Mouse (Mus musculus) lung, postnatal 14 days (tissue): ENCODE results near the gene Ush2a.

ENCODE experiments used
- DNase-seq: peaks from one replicate; pipeline ENCODE4 v3.0.0; 2021

The Ush2a gene

DNA sequence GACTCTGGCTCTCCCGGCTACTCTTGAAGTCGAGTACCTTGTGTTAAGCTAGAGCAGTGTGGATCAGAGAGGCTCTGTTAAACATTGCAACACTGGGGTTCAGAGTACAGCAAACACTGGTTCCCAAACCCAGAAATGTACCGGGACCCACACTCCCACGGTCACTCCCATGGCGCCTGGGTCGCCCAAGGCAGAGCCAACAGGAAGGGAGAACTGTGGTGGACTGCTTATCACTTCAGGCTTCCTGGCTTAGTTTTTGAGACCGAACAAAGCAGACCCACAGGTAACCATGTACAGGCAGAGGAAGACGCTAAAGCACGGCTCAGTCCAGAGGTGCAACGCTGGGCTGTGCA lies 413.7 kb downstream of the Ush2a start:
- DNase-seq: peak; percentile 13

DNA sequence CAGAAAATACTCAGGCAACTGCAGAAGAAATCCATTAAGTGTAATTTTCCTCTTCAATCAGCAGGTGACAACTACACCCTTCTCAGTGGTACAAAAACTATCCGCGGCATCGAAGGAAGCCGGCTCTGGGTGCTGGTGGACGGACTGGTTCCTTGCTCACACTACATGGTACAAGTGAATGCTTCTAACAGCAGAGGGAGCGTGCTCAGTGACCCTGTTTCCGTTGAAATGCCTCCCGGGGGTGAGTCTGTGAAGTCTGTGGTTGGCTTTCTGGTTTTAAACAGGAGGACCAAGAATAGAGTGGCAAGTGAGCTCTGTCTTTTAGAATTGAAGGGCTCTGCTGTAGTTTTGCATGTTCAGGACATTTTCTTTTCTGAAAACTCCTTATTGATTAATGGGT lies 416.4 kb downstream of the Ush2a start:
- DNase-seq: no peak

DNA sequence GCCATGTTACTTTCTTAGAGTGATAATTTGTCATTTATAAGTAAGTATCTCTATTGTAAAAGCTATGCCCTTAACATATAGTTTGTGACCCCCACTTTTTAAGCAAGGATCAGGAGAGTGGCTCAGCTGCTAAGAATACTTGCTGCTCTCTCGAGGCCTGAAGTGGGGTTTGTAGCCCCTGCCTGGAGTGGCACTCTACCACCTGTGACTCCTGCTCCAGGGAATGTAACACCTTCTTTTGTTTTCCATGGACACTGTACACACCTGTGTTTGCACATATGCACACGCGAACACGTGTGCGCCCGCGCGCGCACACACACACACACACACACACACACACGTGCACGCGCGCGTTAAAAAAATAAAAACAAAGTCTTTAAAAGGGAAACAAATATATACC lies 424.5 kb downstream of the Ush2a start:
- no peak for DNase-seq

DNA sequence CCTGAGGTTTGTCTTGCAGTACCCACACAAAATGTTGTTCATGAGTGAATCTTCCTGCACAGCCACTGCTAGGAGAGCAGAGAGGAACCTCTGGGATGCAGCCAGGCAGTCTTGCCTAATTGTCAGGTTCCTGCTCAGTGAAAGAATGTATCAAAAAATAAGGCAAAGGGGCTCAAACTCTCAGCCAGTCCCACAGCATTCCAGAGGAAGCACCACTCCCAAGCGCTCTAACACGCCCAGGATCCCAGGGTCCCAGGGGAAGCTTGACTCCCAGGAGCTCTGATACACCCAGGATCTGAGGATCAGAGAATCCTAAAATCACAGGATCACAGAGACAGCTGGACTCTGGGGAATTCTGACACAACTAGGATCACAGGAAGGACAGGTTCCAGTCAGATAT lies 434.5 kb downstream of the Ush2a start:
- DNase-seq: no peak

DNA sequence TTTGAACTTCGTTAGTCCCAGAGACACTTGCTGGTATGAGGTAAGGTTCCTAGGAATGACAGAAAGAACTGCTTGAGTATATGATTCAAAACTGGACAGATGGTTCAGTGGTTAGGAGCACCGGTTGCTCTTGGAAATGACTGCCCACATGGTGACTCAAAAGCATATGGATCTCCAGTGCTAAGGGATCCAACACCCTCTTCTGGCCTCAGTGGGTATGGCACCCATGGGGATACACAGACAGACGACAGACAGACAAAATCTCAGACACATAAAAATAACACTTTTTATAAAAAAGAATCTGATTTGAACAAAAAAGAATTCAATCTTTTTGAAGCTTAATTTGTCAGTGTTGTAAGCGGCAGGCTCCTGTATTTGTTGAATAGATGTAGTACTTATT lies 446.4 kb downstream of the Ush2a start:
- no peak for DNase-seq

DNA sequence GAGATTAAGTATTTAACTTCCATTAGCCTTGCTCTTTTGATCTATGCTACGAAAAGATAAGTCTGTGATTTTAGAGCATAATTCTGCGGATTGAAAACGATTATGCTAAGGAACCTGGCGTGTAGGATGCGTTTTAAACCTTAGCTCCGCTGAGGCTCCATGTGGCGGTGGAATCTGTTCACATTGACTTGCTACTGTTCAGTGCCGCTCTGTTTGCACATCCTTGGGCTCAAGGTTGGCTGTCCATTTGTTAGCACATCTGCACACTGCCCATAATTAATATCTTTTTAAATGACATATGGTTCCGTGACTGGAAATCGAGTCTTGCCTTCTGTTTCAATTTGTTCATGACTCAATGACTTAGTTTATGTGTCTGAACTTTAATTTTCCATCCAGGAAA lies 446.9 kb downstream of the Ush2a start:
- no peak for DNase-seq

DNA sequence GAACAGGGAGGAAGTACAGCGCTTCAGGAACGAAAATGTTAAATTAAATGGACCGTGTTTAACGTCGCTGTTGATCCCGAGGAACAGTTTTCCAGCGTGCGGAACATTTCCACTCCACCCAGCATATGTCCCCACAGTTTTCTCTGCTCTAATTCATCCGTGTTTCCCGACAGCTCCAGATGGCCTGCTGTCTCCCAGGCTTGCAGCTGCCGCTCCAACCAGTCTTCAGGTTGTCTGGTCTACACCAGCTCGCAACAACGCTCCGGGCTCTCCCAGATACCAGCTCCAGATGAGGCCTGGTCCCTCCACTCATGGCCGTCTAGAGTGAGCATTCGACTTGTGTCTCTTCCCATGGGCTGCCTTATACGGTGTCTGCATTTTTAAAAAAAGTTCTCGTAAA lies 452.3 kb downstream of the Ush2a start:
- DNase-seq: no peak

DNA sequence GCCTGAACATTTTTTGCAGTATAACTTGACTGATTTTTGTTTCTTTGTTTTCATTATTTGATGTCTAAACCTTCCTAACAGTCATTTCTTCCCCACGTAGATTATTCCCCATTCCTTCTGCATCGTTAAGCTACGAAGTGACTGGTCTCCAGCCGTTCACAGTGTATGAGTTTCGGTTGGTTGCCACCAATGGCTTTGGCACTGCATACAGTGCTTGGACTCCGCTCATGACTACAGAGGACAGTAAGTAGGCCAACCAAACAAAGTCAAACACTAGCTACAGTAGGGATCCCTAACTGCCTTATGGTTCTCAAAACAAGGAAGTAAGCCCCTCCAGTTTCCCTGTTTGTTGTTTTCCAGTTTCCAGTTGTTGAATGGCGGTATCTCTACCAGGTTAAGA lies 453.1 kb downstream of the Ush2a start:
- no peak for DNase-seq

DNA sequence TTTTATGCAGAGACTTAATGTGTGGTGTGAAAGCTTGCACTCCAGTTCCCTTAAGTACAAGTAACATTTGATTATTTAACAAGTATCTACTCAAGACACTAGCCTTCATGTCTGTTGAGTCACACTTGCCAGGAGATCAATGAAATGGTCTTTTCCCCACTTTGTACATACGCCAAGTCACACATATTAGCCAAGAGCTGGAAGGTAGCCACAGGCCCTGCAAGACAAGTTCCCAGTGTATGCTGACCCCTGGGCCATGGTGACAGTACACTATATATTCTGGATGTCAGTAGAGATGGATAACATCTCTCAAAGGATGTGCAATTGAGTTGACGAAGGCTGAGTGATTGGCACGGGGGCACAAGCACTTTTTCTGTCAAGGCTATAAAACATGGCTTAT lies 455.1 kb downstream of the Ush2a start:
- DNase-seq: no peak

DNA sequence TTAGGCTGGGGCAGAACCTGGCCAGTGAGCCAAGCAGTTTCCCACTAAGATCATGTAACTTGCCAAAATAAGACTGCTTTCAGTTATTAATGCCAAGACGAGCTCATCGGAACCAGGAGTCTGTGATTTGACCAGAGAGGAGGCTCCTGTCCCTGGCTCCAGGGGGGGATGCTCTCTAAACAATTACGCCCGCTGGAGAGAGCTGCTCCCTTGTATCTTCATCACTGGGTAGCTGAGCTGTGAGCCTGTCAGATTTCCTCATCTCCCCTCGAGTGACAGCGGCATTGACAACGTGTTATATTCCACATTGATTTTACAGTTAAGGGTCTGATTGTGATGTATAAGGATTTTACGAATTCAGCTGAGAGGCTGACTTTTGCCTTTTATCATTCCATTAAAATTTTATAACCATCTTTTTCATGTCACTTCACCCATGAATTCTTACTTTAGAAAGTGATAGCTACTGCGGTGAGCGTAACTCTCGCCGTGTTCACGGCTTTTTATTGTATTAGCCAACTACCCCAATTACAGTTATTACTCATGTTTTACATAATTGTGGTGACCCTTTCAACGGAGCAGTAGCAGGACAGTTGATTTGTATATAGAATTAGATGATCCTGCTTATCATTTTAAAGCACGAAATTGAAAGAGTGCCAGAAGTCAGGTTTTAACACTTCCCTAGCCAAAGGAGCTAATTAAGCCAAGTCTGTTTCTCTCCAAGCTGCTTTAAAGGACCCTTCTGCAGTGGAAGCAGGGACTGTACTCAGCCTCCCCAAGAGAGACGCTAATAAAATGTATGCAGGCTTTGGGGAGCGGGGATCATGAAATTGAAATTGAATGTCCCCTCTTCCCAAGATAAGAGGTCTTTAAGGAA lies 463.5 kb downstream of the Ush2a start:
- DNase-seq: no peak

DNA sequence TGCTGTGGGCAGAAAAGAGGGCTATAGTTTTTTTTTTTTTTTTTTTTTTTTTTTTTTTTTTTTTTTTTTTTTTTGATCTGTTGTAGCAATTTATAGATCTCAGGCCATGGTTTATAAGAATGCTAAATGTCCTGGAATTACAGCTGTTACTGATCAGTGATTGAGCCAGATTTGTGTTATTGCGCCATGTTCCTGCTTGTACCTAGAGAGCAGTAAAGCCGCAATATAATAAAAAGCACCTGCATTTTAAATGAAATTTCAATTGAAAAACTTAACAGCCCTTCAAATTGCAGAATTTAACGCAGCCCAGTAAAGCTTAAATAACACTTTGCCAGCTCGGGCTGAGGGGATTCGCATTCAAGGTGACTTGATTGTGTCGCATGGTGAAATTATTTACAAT lies 465.1 kb downstream of the Ush2a start:
- DNase-seq: no peak

DNA sequence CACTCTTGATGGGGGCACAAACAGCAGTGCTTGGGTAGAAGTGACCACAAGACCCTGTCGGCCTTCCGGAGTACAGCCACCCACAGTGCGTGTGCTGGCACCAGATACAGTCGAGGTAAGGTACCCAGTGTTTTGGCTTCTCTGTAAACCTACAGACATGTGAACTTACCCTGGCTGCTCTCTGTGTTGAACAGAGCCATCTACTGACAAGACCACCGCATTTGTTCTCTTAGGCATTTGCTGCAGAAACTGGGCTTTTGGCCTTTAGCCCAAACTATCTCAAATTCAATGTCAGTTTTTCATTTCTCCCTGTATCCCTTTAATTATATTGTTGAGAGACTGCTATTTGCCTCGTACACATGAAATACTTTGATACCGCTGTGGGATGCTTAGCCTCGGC lies 466.8 kb downstream of the Ush2a start:
- no peak for DNase-seq

DNA sequence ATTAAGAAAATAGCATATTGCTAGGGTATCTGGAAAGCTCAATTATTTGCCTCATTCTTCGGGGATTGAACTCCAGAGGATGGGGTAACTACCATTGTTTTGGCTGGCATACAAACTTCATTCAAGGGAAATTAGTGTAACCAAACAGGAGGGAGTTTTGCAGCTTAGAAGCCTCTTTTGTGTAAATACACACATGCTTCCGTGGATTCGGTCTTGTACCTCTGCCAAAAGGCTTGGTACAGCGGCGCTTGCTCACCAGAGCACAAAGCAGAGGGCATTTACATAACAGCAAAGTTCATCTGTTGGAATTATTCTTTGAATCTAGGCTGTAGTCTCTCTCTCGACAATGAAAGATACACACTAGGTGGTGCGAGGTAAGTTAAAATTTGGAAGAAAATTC lies 467.4 kb downstream of the Ush2a start:
- peak; percentile 8 for DNase-seq

DNA sequence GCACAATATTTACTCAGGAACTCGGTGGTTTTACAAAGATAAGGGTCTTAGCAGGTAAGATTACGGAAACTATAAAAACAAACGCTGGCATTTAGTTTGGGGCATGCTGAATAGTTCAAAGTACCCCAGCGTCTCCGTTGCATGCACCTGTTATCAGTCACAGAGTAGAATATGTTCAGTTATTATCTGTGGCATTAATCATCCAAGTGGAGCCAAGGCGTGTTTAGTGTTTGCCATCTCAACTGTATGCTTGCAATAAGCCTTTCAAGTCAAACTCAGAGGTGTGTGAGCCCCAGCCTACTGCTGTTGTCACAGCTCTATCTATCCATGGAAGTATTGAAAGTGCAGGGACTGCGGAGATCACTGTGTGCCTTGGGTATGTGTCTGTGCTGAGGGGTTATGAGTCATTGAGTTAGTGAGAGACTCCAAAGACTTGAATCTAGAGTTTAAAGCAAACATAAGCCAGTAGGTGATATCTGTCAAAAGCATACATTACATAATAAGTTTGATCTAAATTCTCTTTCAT lies 473.0 kb downstream of the Ush2a start:
- DNase-seq: no peak

DNA sequence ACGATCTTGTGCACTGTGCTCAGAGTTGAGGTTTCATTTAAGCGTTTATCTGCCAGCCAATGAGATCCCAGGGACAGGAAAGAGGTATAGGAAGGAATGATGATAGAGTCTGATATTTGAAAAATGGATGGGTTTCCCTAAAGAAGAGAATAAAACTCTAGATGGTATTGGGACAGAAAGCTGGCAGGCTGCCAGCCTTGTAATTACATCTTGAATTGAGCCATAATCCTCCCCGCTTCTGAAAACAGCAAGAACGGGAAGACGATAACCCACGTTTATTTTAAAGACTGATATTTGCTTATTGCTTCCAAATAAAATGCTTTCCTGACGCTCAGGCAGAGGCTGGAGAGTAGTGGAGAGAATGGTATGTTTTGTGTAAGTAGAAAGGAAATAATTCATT lies 481.1 kb downstream of the Ush2a start:
- DNase-seq: peak; percentile 2

DNA sequence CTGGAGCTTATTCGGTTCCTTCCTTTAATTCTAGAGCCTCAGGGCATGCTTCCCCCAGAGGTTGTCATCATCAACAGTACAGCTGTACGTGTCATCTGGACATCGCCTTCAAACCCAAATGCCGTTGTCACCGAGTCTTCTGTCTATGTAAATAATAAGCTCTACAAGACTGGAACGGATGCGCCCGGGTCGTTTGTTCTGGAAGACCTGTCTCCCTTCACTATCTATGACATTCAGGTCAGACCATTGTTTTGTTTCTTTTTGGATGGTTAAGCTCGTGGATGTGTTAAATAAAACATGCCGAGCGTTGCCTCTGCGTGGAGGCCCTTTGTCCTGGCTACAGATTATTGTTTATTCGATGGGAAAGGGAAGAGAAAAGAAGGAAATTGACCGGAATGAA lies 493.2 kb downstream of the Ush2a start:
- no peak for DNase-seq

DNA sequence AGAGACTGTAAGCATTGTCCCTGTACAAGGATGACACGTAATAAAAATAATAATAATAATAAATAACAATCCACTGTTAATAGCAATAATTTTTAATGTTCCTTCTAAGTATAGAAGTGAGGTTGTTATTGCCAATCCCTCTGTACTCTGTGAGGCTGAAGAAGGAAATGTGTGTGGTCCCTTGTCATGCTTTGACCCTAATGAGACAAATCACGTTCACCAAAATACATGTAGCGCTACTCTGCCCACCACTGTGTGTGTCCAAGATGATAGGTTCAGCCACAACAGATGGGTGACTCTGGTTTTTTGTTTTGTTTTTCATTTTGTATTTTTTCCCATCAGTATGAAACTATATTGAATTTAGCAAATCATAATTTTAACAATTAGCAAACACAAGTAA lies 498.7 kb downstream of the Ush2a start:
- no peak for DNase-seq

DNA sequence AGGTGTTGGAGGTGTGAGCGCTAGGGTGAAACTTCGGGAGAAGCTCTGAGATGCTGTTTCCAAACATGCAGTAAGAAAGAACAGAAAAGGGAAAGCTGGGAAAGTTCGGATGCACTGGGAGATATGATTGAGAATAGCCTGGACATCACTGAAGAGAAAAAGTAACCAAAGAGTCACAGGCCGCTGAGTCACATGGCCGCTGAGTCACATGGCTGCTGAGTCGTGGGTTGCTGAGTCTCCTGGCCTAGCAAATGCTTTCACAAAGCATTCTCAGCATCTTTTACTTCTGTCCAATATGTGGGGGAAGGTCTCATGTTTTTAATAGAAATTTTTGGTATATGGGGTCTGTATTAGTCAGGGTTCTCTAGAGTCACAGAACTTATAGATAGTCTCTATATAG lies 500.6 kb downstream of the Ush2a start:
- DNase-seq: no peak

DNA sequence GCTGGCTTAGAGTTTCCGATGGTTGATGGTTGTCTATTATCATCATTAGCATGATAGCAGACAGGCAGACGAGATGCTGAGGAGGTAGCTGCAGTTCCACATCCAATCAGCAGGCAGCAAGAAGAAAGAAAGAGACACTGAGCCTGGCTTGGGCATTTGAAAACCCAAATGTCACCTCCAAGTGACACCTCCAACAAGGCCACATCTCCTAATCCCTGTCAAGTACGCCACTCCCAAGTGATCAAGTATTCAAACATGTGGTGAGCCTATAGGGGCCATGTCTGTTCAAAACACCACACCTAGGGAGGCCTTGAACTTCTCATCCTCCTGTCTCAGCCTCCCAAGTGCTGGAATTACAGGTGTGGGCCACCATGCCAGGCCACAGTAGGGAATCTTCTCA lies 501.9 kb downstream of the Ush2a start:
- no peak for DNase-seq

DNA sequence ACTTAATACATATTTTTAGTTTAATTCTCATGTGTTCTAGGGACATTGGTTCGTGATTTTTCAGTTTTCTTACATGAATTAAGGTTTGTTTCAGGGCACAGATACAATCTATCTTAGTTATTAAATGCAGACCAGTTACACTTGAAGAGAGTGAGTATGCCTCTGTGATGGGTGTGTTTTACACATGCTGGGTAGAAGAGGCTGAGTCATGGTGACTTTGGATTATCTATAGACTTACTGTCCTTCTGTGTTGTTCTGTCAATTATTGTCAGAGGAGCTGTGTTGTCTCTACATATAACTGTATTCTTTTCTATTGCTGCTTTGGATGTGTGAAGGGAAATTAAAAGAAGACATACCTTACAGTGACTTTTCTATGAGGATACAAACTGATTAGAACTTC lies 509.0 kb downstream of the Ush2a start:
- no peak for DNase-seq

DNA sequence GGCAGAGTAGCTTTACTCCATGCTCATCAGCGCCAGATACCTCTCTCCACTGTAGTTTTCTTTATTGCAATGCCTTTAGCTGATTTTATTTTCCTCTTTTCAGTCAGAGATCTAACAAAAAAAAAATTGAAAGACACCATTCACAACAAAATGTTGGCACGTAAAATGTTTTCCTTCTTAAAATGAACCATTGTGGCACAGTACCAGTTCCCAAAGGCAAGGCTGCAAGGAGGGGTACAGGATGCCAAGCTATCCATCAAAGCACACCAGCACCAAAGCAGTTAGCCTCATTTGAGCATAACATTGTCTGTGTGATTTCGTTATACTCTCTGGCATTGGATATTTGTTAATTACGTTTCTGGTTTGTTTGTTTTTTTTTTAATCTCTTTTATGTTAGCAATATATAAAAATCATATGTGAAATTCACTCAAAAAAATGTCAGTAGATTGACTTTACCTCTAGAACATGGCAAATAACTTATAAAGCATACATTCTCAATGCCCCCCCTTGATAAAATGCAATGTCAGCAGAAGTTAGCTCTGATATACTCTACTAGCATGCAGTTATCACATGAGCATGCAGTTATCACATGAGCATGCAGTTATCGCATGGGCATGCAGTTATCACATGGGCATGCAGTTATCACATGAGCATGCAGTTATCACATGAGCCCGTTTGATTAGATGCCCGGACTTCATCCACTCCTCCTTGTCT lies 510.9 kb downstream of the Ush2a start:
- DNase-seq: no peak

DNA sequence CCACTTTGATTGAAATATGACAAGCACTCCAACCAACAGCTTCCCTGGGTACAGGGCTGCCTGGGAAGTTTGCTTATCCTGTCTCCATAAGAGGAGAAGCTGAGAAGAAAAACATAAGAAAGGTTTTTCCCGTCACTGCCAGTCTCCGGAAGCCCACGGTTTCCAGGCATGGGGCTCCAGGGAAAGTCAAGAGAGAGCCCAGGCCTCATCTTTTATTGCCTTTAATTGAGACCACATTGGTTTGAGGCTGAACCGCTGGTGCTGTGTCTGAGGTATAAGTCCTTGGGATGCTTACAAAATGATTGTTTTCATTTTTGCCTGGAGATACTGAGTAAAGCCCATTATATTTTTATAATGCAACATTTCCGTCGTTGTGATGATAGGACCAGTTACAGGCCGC lies 511.8 kb downstream of the Ush2a start:
- DNase-seq: no peak

DNA sequence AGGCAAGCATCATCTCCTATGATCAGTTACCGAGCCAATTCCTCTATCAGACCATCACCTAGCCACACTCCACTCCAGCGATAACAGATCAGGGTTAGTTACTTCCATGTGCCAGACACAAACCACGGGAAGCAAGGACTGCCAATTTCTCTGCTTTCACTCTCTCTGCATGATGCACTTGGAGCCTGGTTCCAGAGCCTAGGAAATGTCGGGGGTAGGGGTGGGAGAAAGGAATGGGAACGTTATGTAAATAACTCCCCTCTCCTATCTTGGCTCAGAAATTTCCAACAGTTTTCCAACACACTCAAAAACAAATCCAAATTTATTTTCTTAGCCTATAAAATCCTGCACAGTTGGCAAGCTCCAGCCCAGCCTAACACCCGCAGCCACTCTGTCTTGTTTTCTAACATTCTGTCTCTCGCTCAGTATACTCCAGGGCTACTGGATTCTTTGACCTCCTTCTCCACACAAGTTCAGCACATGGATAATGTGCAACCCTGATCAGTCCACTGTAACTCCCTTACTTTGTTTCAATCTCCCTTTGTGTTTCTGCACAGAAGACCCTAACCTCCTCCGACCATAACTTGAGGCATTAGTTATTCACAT lies 515.8 kb downstream of the Ush2a start:
- DNase-seq: no peak

DNA sequence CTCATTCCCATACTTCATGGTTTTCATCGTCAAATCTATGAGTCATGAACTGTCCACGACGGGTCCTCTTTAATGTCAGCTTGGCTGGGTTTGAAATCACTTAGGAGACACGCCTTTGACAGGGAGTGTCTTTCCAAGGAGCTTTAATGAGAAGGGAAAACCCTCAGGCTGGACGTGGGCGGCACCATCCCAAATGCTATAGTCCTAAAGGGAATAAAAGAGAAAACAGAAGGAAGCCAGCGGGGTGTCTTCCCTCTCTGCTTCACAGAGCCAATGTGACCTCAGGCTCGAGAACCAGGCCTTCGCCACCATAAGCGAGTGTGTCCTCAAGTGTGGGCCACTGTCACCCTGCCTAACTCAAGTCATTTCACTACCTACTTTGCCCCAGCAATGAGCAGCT lies 523.2 kb downstream of the Ush2a start:
- no peak for DNase-seq
